43 mouse cellular contexts compared by ENCODE assay signal in genomic region chr10:88067377-88067776, GRCm38 (mm10). TPM values are rescaled to one million over a fixed set of nuclear protein-coding genes. Genes with fewer than 3 reads are reported as not detected.
"Had no signal": no experiment of that assay in that cellular context is flagged by ENCODE, and none has a peak within 500 bp of the region (broad histone marks: within the 10 kb centered on the region; RNA-seq: fewer than 3 reads in every experiment).

No protein-coding gene starts in this region.

- ATAC-seq: hindbrain, embryonic 16.5 days; hindbrain, postnatal 0 days; inflammation-experienced regulatory T-cells, adult 6 months; intestine, embryonic 15.5 days; intestine, embryonic 16.5 days; intestine, postnatal 0 days had no signal

- DNase-seq: heart, postnatal 10 days; heart, postnatal 14 days; heart, postnatal 36 days; heart, postnatal 4 days; kidney, adult 11 months; kidney, adult 18-20 months; kidney, adult 2 months; kidney, adult 8-10 months; kidney, adult 9 months; kidney, postnatal 10 days; kidney, postnatal 14 days; kidney, postnatal 25 days; kidney, postnatal 36 days; kidney, postnatal 4 days; layer of hippocampus, adult 9-11 months; layer of hippocampus, postnatal 36 days had no signal

- H3K4me3 ChIP-seq: heart, embryonic 10.5 days; heart, embryonic 12.5 days; heart, embryonic 13.5 days; heart, embryonic 15.5 days; hindbrain, embryonic 10.5 days; hindbrain, embryonic 12.5 days; hindbrain, embryonic 13.5 days; hindbrain, embryonic 15.5 days; intestine, embryonic 15.5 days; kidney, embryonic 15.5 days; layer of hippocampus, adult 2 months; left cerebral cortex, adult 2 months had no signal

- H3K9me3 ChIP-seq: heart, embryonic 10.5 days; heart, embryonic 12.5 days; heart, embryonic 13.5 days; heart, embryonic 15.5 days; hindbrain, embryonic 10.5 days; hindbrain, embryonic 12.5 days; hindbrain, embryonic 13.5 days; hindbrain, embryonic 15.5 days; intestine, embryonic 15.5 days; kidney, embryonic 15.5 days had no signal

- H3K36me3 ChIP-seq: heart, embryonic 10.5 days; heart, embryonic 12.5 days; heart, embryonic 13.5 days; heart, embryonic 15.5 days; hindbrain, embryonic 10.5 days; hindbrain, embryonic 12.5 days; hindbrain, embryonic 13.5 days; hindbrain, embryonic 15.5 days; intestine, embryonic 15.5 days; kidney, embryonic 15.5 days had no signal

- H3K9ac ChIP-seq: heart, embryonic 12.5 days; heart, embryonic 13.5 days; heart, embryonic 15.5 days; hindbrain, embryonic 12.5 days; hindbrain, embryonic 13.5 days; hindbrain, embryonic 14.5 days; hindbrain, embryonic 15.5 days; intestine, embryonic 15.5 days; kidney, embryonic 15.5 days had no signal

- H3K27ac ChIP-seq: heart, embryonic 10.5 days; heart, embryonic 13.5 days; heart, embryonic 15.5 days; hindbrain, embryonic 10.5 days; hindbrain, embryonic 12.5 days; hindbrain, embryonic 13.5 days; hindbrain, embryonic 14.5 days; hindbrain, embryonic 15.5 days; hindbrain, postnatal 0 days; intestine, embryonic 15.5 days; kidney, embryonic 15.5 days; kidney, postnatal 0 days; layer of hippocampus, adult 2 months; left cerebral cortex, adult 2 months had no signal

- H3K4me2 ChIP-seq: heart, embryonic 11.5 days; heart, embryonic 12.5 days; heart, embryonic 13.5 days; heart, embryonic 15.5 days; hindbrain, embryonic 12.5 days; hindbrain, embryonic 13.5 days; hindbrain, embryonic 14.5 days; hindbrain, embryonic 15.5 days; intestine, embryonic 15.5 days; kidney, embryonic 15.5 days had no signal

- H3K4me1 ChIP-seq: heart, embryonic 10.5 days; heart, embryonic 12.5 days; heart, embryonic 13.5 days; heart, embryonic 15.5 days; hindbrain, embryonic 10.5 days; hindbrain, embryonic 12.5 days; hindbrain, embryonic 13.5 days; hindbrain, embryonic 15.5 days; intestine, embryonic 15.5 days; kidney, embryonic 15.5 days had no signal

- H3K27me3 ChIP-seq: heart, embryonic 12.5 days; heart, embryonic 13.5 days; heart, embryonic 15.5 days; hindbrain, embryonic 12.5 days; hindbrain, embryonic 13.5 days; hindbrain, embryonic 15.5 days; intestine, embryonic 15.5 days; kidney, embryonic 15.5 days had no signal

RNA-seq across cellular contexts. Expression of gene Pmch, which starts 23.5 kb away (rescaled TPM):
- total RNA-seq: heart, postnatal 10 days; heart, postnatal 14 days; heart, postnatal 25 days; heart, postnatal 36 days; heart, postnatal 4 days; hematopoietic stem cell, adult 5-6 weeks; hindbrain, postnatal 0 days; layer of hippocampus, adult 2 months; layer of hippocampus, postnatal 10 days; layer of hippocampus, postnatal 14 days; layer of hippocampus, postnatal 25 days; layer of hippocampus, postnatal 36 days had no signal
- polyA plus RNA-seq: intestine, postnatal 0 days; kidney, adult 2 months; kidney, embryonic 14.5 days; kidney, postnatal 0 days; large intestine, adult 2 months had no signal
